Mouse (Mus musculus) lung, adult 2 months (tissue): Measurements from ENCODE around the gene Selenbp2. TPM values are rescaled to one million over a fixed set of nuclear protein-coding genes. Genes with fewer than 3 reads are reported as not detected.
"Not testable (repeated sequence)": the region's sequence is repeated elsewhere in the genome, so short reads cannot be mapped to it uniquely, and the experiment has no call there.

ENCODE experiments used
- DNase-seq: peaks from one replicate; pipeline ENCODE4 v3.0.0; 2022
- H3K4me1 ChIP-seq: fragments of 200-500 bp; 2 replicates; pipeline ENCODE4 v1.6.1; 2011; ENCODE audit warnings: low read length; ENCODE audit not compliant: control insufficient read depth, insufficient read depth
- H3K4me3 ChIP-seq: fragments of 200-500 bp; replicated peaks from 2 replicates; pipeline ENCODE3; 2011; ENCODE audit warnings: low read depth, mild to moderate bottlenecking, control low read depth, low read length; ENCODE audit errors: extremely low read depth
- CTCF ChIP-seq: fragments of 200-500 bp; IDR thresholded peaks from 2 replicates; pipeline ENCODE4 v1.5.1; 2011; ENCODE audit warnings: mild to moderate bottlenecking, low read length, control low read depth; ENCODE audit not compliant: insufficient read depth
- POLR2A ChIP-seq: fragments of 200-500 bp; IDR thresholded peaks from 2 replicates; pipeline ENCODE4 v1.6.1; 2011; ENCODE audit warnings: low read depth, mild to moderate bottlenecking, control low read depth, low read length, borderline replicate concordance; ENCODE audit errors: extremely low read depth
- WGBS: fragments of 180-500 bp; shearing (Covaris S2); methylation state at CpG from one replicate; pipeline ENCODE4 v1.1.7; 2018; 5-methylcytosine and 5-hydroxymethylcytosine counted together
- polyA plus RNA-seq: library from polyadenylated mRNA; depleted of rRNA; stranded (reverse); fragments of >200 nt; gene quantifications from 2 replicates; pipeline ENCODE4 v1.2.3, GENCODE M21; 2012; rRNA removed

The Selenbp2 gene
- 7.2 and 16.1 TPM in 2 replicates for polyA plus RNA-seq

GRCm38 (mm10) chr3:94693329-94693825, at the start of gene Selenbp2:
Gene Selenbp2 (plus strand): TSS chr3:94693556.
- DNase-seq: peak; percentile 48
- 22% methylated on average over 5 of the region's 5 CpGs for WGBS
- Histone ChIP-seq H3K4me3 (no peak within 1 kb of the TSS), H3K4me1 (no peaks in the 10 kb centered on the region)
- no peak for TF ChIP-seq CTCF
- TF ChIP-seq POLR2A: no peak

- 0 out of 2 replicates have a peak, but pooled peaks cover 3% of the 10 kb centered on the region for H3K4me1 ChIP-seq
- DNase-seq: peak; percentile 58
- 27% methylated on average over 6 of the region's 6 CpGs for whole genome bisulfite sequencing
- no peak overlapping the region for H3K4me3 ChIP-seq
- TF ChIP-seq POLR2A (no peak), CTCF (no peak)
Measured at GRCm38 (mm10) chr3:94648755-94649590, 44.4 kb upstream of the Selenbp2 start.

GRCm38 (mm10) chr3:94650409-94650808, 42.9 kb upstream of the Selenbp2 start:
- TF ChIP-seq CTCF: no peak
- no peak for TF ChIP-seq POLR2A
- peak; percentile 60 for DNase-seq
- Histone ChIP-seq H3K4me1 (0 out of 2 replicates have a peak, but pooled peaks cover 3% of the 10 kb centered on the region), H3K4me3 (no peak overlapping the region)
- WGBS: 53% methylated on average over 7 of the region's 7 CpGs

GRCm38 (mm10) chr3:94653967-94654366, 39.4 kb upstream of the Selenbp2 start:
- not testable (repeated sequence) for H3K4me3 ChIP-seq, DNase-seq, H3K4me1 ChIP-seq
- 70% methylated on average over 1 of the region's 1 CpGs for WGBS

DNA sequence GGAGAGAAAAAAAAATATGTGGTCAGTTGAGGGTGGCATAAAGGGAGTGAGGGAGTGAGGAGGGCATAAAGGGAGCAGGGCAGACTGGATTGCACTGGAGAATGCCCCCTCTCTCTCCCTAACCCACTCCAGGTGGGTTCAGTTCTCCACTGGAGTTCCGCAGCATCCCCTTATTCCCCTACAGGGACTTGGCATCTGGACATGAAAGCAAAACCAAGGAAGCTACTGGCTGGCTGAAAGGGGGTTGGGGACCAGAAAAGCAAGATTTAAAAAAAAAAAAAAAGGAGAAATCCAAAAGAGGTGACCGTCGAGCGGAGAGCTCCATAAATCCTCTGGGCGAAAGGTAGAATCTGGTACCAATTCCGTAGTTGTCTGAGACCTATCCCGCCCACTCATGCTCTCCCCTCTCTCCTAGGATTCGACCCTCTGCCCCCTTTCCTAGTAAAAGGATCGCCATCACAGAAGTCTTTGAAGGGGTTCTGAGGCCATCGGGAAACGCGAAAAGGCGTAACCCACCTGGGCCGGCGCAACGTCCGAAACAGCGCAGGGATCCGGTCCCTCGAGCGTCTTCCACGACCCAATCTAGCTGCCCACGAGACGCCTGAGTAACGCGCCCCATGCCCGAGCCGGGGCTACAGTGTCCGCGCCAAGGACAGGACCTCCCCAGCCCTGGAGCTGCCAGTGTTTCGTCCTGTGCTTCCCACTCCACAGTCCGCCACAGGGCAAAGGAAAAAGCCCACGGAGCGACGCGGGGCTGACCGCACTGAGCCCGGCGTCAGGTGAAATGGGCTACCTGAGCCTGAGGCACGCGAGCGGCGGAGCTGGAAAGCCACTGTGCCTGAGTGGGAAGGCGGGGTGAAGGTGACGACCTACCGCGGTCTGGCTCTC, 35.3 kb upstream of the Selenbp2 start:
- not testable (repeated sequence) for H3K4me1 ChIP-seq
- 7% methylated on average over 26 of the region's 47 CpGs for WGBS

GRCm38 (mm10) chr3:94658740-94659095, 34.6 kb upstream of the Selenbp2 start, which contains the start of gene Tuft1:
Gene Tuft1 (minus strand): TSS chr3:94658872.
- peak; percentile 79 for DNase-seq

More for the DNA sequence above, 35.3 kb upstream of the Selenbp2 start:
- peak overlapping the region; percentile 49 for H3K4me3 ChIP-seq
- peak; percentile 34 for DNase-seq

GRCm38 (mm10) chr3:94659142-94659748, 34.1 kb upstream of the Selenbp2 start:
- not testable (repeated sequence) for H3K4me1 ChIP-seq, DNase-seq, H3K4me3 ChIP-seq
- WGBS: 31% methylated on average over 8 of the region's 10 CpGs

More at GRCm38 (mm10) chr3:94658740-94659095, 34.6 kb upstream of the Selenbp2 start, which contains the start of gene Tuft1:
- peak within 1 kb of the TSS; percentile 49 for H3K4me3 ChIP-seq
- under 1% methylated on average over 24 of the region's 33 CpGs for WGBS
- not testable (repeated sequence) for H3K4me1 ChIP-seq

DNA sequence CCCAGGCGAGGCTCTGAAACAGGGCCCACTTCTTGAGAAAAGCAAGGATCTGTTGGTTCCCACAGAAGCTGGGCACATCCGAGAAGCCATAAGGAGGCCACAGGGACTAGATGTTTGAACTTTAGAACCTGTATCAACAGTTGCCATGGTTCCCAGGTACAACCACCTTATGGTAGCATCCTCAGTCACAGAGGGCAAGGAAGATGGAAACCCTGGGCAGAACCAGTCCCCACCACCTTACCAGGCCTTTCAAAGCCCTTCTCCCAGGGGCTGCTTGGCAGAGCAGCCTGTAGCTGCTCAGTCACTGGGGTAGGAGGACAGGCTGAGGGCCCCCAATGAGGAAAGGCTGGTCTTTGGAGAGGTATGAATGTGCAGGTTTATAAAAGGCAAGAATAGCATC, 32.5 kb upstream of the Selenbp2 start:
- H3K4me1 ChIP-seq, H3K4me3 ChIP-seq, DNase-seq: not testable (repeated sequence)
- 94% methylated on average over 2 of the region's 2 CpGs for WGBS

GRCm38 (mm10) chr3:94665060-94665802, 28.1 kb upstream of the Selenbp2 start:
- DNase-seq, H3K4me1 ChIP-seq, H3K4me3 ChIP-seq: not testable (repeated sequence)
- 47% methylated on average over 5 of the region's 5 CpGs for WGBS

- H3K4me3 ChIP-seq, DNase-seq, H3K4me1 ChIP-seq: not testable (repeated sequence)
- WGBS: 22% methylated on average over 7 of the region's 7 CpGs
Measured at GRCm38 (mm10) chr3:94665896-94666295, 27.5 kb upstream of the Selenbp2 start.

- DNase-seq, H3K4me3 ChIP-seq, H3K4me1 ChIP-seq: not testable (repeated sequence)
- WGBS: 79% methylated on average over 9 of the region's 9 CpGs
Measured at GRCm38 (mm10) chr3:94675101-94675500, 18.3 kb upstream of the Selenbp2 start.
